Mouse (Mus musculus): ENCODE measurements around the gene Mtf2. TPM values are rescaled to one million over a fixed set of nuclear protein-coding genes. Genes with fewer than 3 reads are reported as not detected.
"Not testable (repeated sequence)": the region's sequence is repeated elsewhere in the genome, so short reads cannot be mapped to it uniquely, and the experiment has no call there.

Gene Mtf2
- polyA plus RNA-seq, 1 experiment, result 43.4 TPM

GRCm38 (mm10) chr5:108085440-108085839, 20.0 kb downstream of the Mtf2 start:
- no peak for DNase-seq
- Histone ChIP-seq H3K27me3 (ENCODE audit: control insufficient read depth, insufficient read depth, low read length) (no peaks in the 10 kb centered on the region), H3K27ac (ENCODE audit: insufficient read depth, low read length) (no peak overlapping the region), H3K4me1 (ENCODE audit: control insufficient read depth, insufficient read depth, low read length) (no peaks in the 10 kb centered on the region), H3K4me3 (replicated peaks; ENCODE audit: insufficient read depth, low read depth, low read length) (no peak overlapping the region)
- 99% methylated on average over 2 of the region's 2 CpGs for WGBS
- no peak for TF ChIP-seq POLR2A (IDR thresholded peaks at IDR 0.05; ENCODE audit: borderline replicate concordance, insufficient read depth, low read length)
- no peak for TF ChIP-seq CTCF (IDR thresholded peaks at IDR 0.05; ENCODE audit: borderline replicate concordance, insufficient read depth, low read depth, low read length)

- not testable (repeated sequence) for DNase-seq; H3K27ac ChIP-seq (ENCODE audit: insufficient read depth, low read length); H3K4me1 ChIP-seq (ENCODE audit: control insufficient read depth, insufficient read depth, low read length); H3K27me3 ChIP-seq (ENCODE audit: control insufficient read depth, insufficient read depth, low read length); H3K4me3 ChIP-seq (replicated peaks; ENCODE audit: insufficient read depth, low read depth, low read length)
- WGBS, result 97% methylated on average over 8 of the region's 8 CpGs
Measured at GRCm38 (mm10) chr5:108092731-108093130, 27.3 kb downstream of the Mtf2 start.

GRCm38 (mm10) chr5:108097676-108098075, 32.2 kb downstream of the Mtf2 start:
- H3K4me1 ChIP-seq (ENCODE audit: control insufficient read depth, insufficient read depth, low read length), result no peaks in the 10 kb centered on the region
- H3K27me3 ChIP-seq (ENCODE audit: control insufficient read depth, insufficient read depth, low read length), result no peaks in the 10 kb centered on the region
- no peak for TF ChIP-seq POLR2A (IDR thresholded peaks at IDR 0.05; ENCODE audit: borderline replicate concordance, insufficient read depth, low read length)
- no peak for TF ChIP-seq CTCF (IDR thresholded peaks at IDR 0.05; ENCODE audit: borderline replicate concordance, insufficient read depth, low read depth, low read length)
- DNase-seq, result no peak
- 94% methylated on average over 3 of the region's 3 CpGs for WGBS
- H3K4me3 ChIP-seq (replicated peaks; ENCODE audit: insufficient read depth, low read depth, low read length), result no peak overlapping the region
- H3K27ac ChIP-seq (ENCODE audit: insufficient read depth, low read length), result no peak overlapping the region

GRCm38 (mm10) chr5:108100196-108100595, 34.7 kb downstream of the Mtf2 start:
- Histone ChIP-seq H3K4me3 (replicated peaks; ENCODE audit: insufficient read depth, low read depth, low read length) (no peak overlapping the region), H3K4me1 (ENCODE audit: control insufficient read depth, insufficient read depth, low read length) (no peaks in the 10 kb centered on the region), H3K27me3 (ENCODE audit: control insufficient read depth, insufficient read depth, low read length) (no peaks in the 10 kb centered on the region), H3K27ac (ENCODE audit: insufficient read depth, low read length) (no peak overlapping the region)
- peak in 1 of 2 experiments; percentile 15 for DNase-seq
- TF ChIP-seq CTCF (IDR thresholded peaks at IDR 0.05; ENCODE audit: borderline replicate concordance, insufficient read depth, low read depth, low read length), result no peak
- no peak for TF ChIP-seq POLR2A (IDR thresholded peaks at IDR 0.05; ENCODE audit: borderline replicate concordance, insufficient read depth, low read length)

- H3K4me1 ChIP-seq (ENCODE audit: control insufficient read depth, insufficient read depth, low read length), result no peaks in the 10 kb centered on the region
- H3K4me3 ChIP-seq (replicated peaks; ENCODE audit: insufficient read depth, low read depth, low read length), result no peak overlapping the region
- TF ChIP-seq POLR2A (IDR thresholded peaks at IDR 0.05; ENCODE audit: borderline replicate concordance, insufficient read depth, low read length), result no peak
- TF ChIP-seq CTCF (IDR thresholded peaks at IDR 0.05; ENCODE audit: borderline replicate concordance, insufficient read depth, low read depth, low read length), result no peak
- 81% methylated on average over 5 of the region's 5 CpGs for WGBS
- no peak overlapping the region for H3K27ac ChIP-seq (ENCODE audit: insufficient read depth, low read length)
- DNase-seq, result no peak
- no peaks in the 10 kb centered on the region for H3K27me3 ChIP-seq (ENCODE audit: control insufficient read depth, insufficient read depth, low read length)
Measured at GRCm38 (mm10) chr5:108104306-108104705, 38.8 kb downstream of the Mtf2 start.

- Histone ChIP-seq H3K27ac (ENCODE audit: insufficient read depth, low read length) (peak overlapping the region; percentile 84; the same call in 1 of the 2 replicates), H3K4me1 (ENCODE audit: control insufficient read depth, insufficient read depth, low read length) (no peaks in the 10 kb centered on the region), H3K4me3 (replicated peaks; ENCODE audit: insufficient read depth, low read depth, low read length) (peak overlapping the region; percentile 1), H3K27me3 (ENCODE audit: control insufficient read depth, insufficient read depth, low read length) (no peaks in the 10 kb centered on the region)
- TF ChIP-seq CTCF (IDR thresholded peaks at IDR 0.05; ENCODE audit: borderline replicate concordance, insufficient read depth, low read depth, low read length), result no peak
- no peak for TF ChIP-seq POLR2A (IDR thresholded peaks at IDR 0.05; ENCODE audit: borderline replicate concordance, insufficient read depth, low read length)
- 33% methylated on average over 7 of the region's 7 CpGs for WGBS
- DNase-seq, result peak in 1 of 2 experiments; percentile 44
Measured at GRCm38 (mm10) chr5:108109346-108109745, 43.9 kb downstream of the Mtf2 start.

- no peak for DNase-seq
- no peak overlapping the region for H3K4me3 ChIP-seq (replicated peaks; ENCODE audit: insufficient read depth, low read depth, low read length)
- H3K27ac ChIP-seq (ENCODE audit: insufficient read depth, low read length), result no peak overlapping the region
- WGBS, result 94% methylated on average over 4 of the region's 4 CpGs
- H3K4me1 ChIP-seq (ENCODE audit: control insufficient read depth, insufficient read depth, low read length), result no peaks in the 10 kb centered on the region
- no peak for TF ChIP-seq POLR2A (IDR thresholded peaks at IDR 0.05; ENCODE audit: borderline replicate concordance, insufficient read depth, low read length)
- H3K27me3 ChIP-seq (ENCODE audit: control insufficient read depth, insufficient read depth, low read length), result no peaks in the 10 kb centered on the region
Measured at GRCm38 (mm10) chr5:108117693-108118092, 52.2 kb downstream of the Mtf2 start.

- TF ChIP-seq CTCF (IDR thresholded peaks at IDR 0.05; ENCODE audit: borderline replicate concordance, insufficient read depth, low read depth, low read length) (no peak), POLR2A (IDR thresholded peaks at IDR 0.05; ENCODE audit: borderline replicate concordance, insufficient read depth, low read length) (no peak)
- 90% methylated on average over 9 of the region's 9 CpGs for WGBS
- H3K4me3 ChIP-seq (replicated peaks; ENCODE audit: insufficient read depth, low read depth, low read length), result no peak overlapping the region
- H3K27ac ChIP-seq (ENCODE audit: insufficient read depth, low read length), result no peak overlapping the region
- no peaks in the 10 kb centered on the region for H3K27me3 ChIP-seq (ENCODE audit: control insufficient read depth, insufficient read depth, low read length)
- DNase-seq, result no peak
- H3K4me1 ChIP-seq (ENCODE audit: control insufficient read depth, insufficient read depth, low read length), result no peaks in the 10 kb centered on the region
Measured at GRCm38 (mm10) chr5:108120221-108120900, 54.9 kb downstream of the Mtf2 start.

Measured in cerebellum, adult 2 months (tissue).